Mouse (Mus musculus) layer of hippocampus, adult 2 months (tissue): ENCODE results near the gene Plin5. TPM values are rescaled to one million over a fixed set of nuclear protein-coding genes. Genes with fewer than 3 reads are reported as not detected.
"Not testable (repeated sequence)": the region's sequence is repeated elsewhere in the genome, so short reads cannot be mapped to it uniquely, and the experiment has no call there.

ENCODE experiments used
- DNase-seq, 2 experiments: peaks; one replicate each; pipeline ENCODE4 v3.0.0; 2022; ENCODE audit warnings: low spot score in 2 of 2
- H3K27ac ChIP-seq: fragments of 200-600 bp; 2 replicates; pipeline ENCODE4 v1.8.1; 2022
- H3K4me3 ChIP-seq: fragments of 200-600 bp; 2 replicates; pipeline ENCODE4 v1.8.1; 2022; ENCODE audit warnings: mild to moderate bottlenecking
- CTCF ChIP-seq: fragments of 200-600 bp; conservative IDR thresholded peaks from 2 replicates; pipeline ENCODE4 v1.8.1; 2022; ENCODE audit warnings: antibody characterized with exemption, mild to moderate bottlenecking, moderate library complexity
- total RNA-seq, 2 experiments: library from RNA; stranded (reverse); gene quantifications; 2 replicates each; pipeline ENCODE4 v1.2.3; 2021

Plin5 gene
- total RNA-seq, 2 experiments from 2014 or later = 0.54 to 0.76 TPM

- peak within 1 kb of the TSS; percentile 90 for H3K27ac ChIP-seq
Measured at GRCm38 (mm10) chr17:56109219-56110051, 8.0 kb downstream of the Plin5 start, which contains the start of gene Plin4. Gene Plin4, minus strand, starts transcription at chr17:56109803.

GRCm38 (mm10) chr17:56108334-56109044, 8.9 kb downstream of the Plin5 start:
- peak overlapping the region; percentile 90 for H3K27ac ChIP-seq
- no peak for TF ChIP-seq CTCF
- no peak overlapping the region; the same call in 1 of the 2 replicates for H3K4me3 ChIP-seq
- DNase-seq = peak; percentile 52 to 56

More at GRCm38 (mm10) chr17:56109219-56110051, 8.0 kb downstream of the Plin5 start, which contains the start of gene Plin4:
- TF ChIP-seq CTCF = no peak
- DNase-seq = no peak
- peak within 1 kb of the TSS; percentile 20; the same call in 1 of the 2 replicates for H3K4me3 ChIP-seq

- H3K27ac ChIP-seq = peak overlapping the region; percentile 90
Measured at GRCm38 (mm10) chr17:56107736-56108135, 9.7 kb downstream of the Plin5 start.

GRCm38 (mm10) chr17:56106981-56107380, 10.4 kb downstream of the Plin5 start:
- no peak for TF ChIP-seq CTCF
- Histone ChIP-seq H3K27ac (peak overlapping the region; percentile 90; the same call in 1 of the 2 replicates), H3K4me3 (no peak overlapping the region)
- DNase-seq = no peak

More at GRCm38 (mm10) chr17:56107736-56108135, 9.7 kb downstream of the Plin5 start:
- no peak overlapping the region; the same call in 1 of the 2 replicates for H3K4me3 ChIP-seq
- DNase-seq = no peak
- TF ChIP-seq CTCF = no peak

- not testable (repeated sequence) for H3K27ac ChIP-seq, DNase-seq, H3K4me3 ChIP-seq
Measured at GRCm38 (mm10) chr17:56106436-56106835, 11.0 kb downstream of the Plin5 start.

- DNase-seq, H3K4me3 ChIP-seq, H3K27ac ChIP-seq: not testable (repeated sequence)
Measured at GRCm38 (mm10) chr17:56104821-56105220, 12.6 kb downstream of the Plin5 start.

- TF ChIP-seq CTCF = no peak
- no peak for DNase-seq
- no peak overlapping the region for H3K4me3 ChIP-seq
Measured at GRCm38 (mm10) chr17:56103465-56104285, 13.7 kb downstream of the Plin5 start.

GRCm38 (mm10) chr17:56102927-56103326, 14.5 kb downstream of the Plin5 start:
- H3K27ac ChIP-seq = no peak overlapping the region
- TF ChIP-seq CTCF = no peak
- no peak for DNase-seq
- H3K4me3 ChIP-seq = no peak overlapping the region

More at GRCm38 (mm10) chr17:56103465-56104285, 13.7 kb downstream of the Plin5 start:
- H3K27ac ChIP-seq = no peak overlapping the region

- no peak overlapping the region for H3K27ac ChIP-seq
- TF ChIP-seq CTCF = no peak
- H3K4me3 ChIP-seq = no peak overlapping the region
- no peak for DNase-seq
Measured at GRCm38 (mm10) chr17:56102158-56102557, 15.2 kb downstream of the Plin5 start.

- Histone ChIP-seq H3K27ac (no peak overlapping the region), H3K4me3 (no peak overlapping the region)
- no peak for DNase-seq
- no peak for TF ChIP-seq CTCF
Measured at GRCm38 (mm10) chr17:56100811-56101210, 16.6 kb downstream of the Plin5 start.

GRCm38 (mm10) chr17:56098711-56099572, 18.5 kb downstream of the Plin5 start:
- DNase-seq = no peak
- H3K27ac ChIP-seq = no peak overlapping the region
- no peak; the same call in 1 of the 2 replicates for TF ChIP-seq CTCF
- H3K4me3 ChIP-seq = no peak overlapping the region

- no peak for DNase-seq
- Histone ChIP-seq H3K4me3 (no peak overlapping the region), H3K27ac (no peak overlapping the region)
- no peak for TF ChIP-seq CTCF
Measured at GRCm38 (mm10) chr17:56098180-56098579, 19.2 kb downstream of the Plin5 start.
